Mouse (Mus musculus) midbrain, embryonic 11.5 days (tissue): Measurements from ENCODE around the gene Atp10a. TPM values are rescaled to one million over a fixed set of nuclear protein-coding genes. Genes with fewer than 3 reads are reported as not detected.
A peak's percentile ranks its signal among the peaks of the same experiment; 100 is the strongest.

Source experiments
- ATAC-seq: fragments of 200-750 bp; cut with Nextera tagmentation; 2 replicates; pipeline ENCODE4 v1.8.0; 2017; ENCODE audit warnings: moderate TSS enrichment, moderate library complexity; ENCODE audit not compliant: low FRiP score
- DNase-seq: peaks from one replicate; pipeline ENCODE4 v3.0.0; 2015; ENCODE audit warnings: low spot score; ENCODE audit errors: missing footprints
- H3K27ac ChIP-seq: fragments of 300-500 bp; sonication (generic); 2 replicates; pipeline ENCODE4 v1.5.1; 2014; ENCODE audit warnings: low read depth, low read length
- H3K27me3 ChIP-seq: fragments of 300-500 bp; sonication (generic); 2 replicates; pipeline ENCODE4 v1.6.1; 2014; ENCODE audit warnings: mild to moderate bottlenecking, low read length, moderate library complexity, mixed read lengths; ENCODE audit not compliant: control insufficient read depth, insufficient read depth
- H3K36me3 ChIP-seq: fragments of 300-500 bp; sonication (generic); 2 replicates; pipeline ENCODE4 v1.6.1; 2014; ENCODE audit warnings: mild to moderate bottlenecking, low read length, moderate library complexity, mixed read lengths; ENCODE audit not compliant: control insufficient read depth, insufficient read depth
- H3K4me1 ChIP-seq: fragments of 300-500 bp; sonication (generic); 2 replicates; pipeline ENCODE4 v1.6.1; 2014; ENCODE audit warnings: low read length; ENCODE audit not compliant: control insufficient read depth, insufficient read depth
- H3K4me2 ChIP-seq: fragments of 300-500 bp; sonication (generic); 2 replicates; pipeline ENCODE4 v1.6.1; 2014; ENCODE audit warnings: mild to moderate bottlenecking, moderate library complexity
- H3K4me3 ChIP-seq: fragments of 300-500 bp; sonication (generic); 2 replicates; pipeline ENCODE4 v1.5.1; 2014; ENCODE audit warnings: low read depth, low read length
- H3K9ac ChIP-seq: fragments of 300-500 bp; sonication (generic); 2 replicates; pipeline ENCODE4 v1.6.1; 2014; ENCODE audit warnings: low read length
- H3K9me3 ChIP-seq: fragments of 300-500 bp; sonication (generic); 2 replicates; pipeline ENCODE4 v1.6.1; 2016; ENCODE audit warnings: low read length; ENCODE audit not compliant: control insufficient read depth
- WGBS: fragments of 180-500 bp; shearing (Covaris S2); extraction: QIAGEN DNeasy Blood & Tissue Kit; methylation state at CpG from one replicate; pipeline ENCODE4 v1.1.7; 2014; 5-methylcytosine and 5-hydroxymethylcytosine counted together
- polyA plus RNA-seq: library from polyadenylated mRNA; unstranded; fragments of >200 nt; fragmentation: Nextera tagmentation; extraction: Ambion mirVana; gene quantifications from 2 replicates; pipeline ENCODE4 v1.2.1, GENCODE M21; 2014

The Atp10a gene
- polyA plus RNA-seq, 1 experiment from 2014 or later = 1.7 TPM

DNA sequence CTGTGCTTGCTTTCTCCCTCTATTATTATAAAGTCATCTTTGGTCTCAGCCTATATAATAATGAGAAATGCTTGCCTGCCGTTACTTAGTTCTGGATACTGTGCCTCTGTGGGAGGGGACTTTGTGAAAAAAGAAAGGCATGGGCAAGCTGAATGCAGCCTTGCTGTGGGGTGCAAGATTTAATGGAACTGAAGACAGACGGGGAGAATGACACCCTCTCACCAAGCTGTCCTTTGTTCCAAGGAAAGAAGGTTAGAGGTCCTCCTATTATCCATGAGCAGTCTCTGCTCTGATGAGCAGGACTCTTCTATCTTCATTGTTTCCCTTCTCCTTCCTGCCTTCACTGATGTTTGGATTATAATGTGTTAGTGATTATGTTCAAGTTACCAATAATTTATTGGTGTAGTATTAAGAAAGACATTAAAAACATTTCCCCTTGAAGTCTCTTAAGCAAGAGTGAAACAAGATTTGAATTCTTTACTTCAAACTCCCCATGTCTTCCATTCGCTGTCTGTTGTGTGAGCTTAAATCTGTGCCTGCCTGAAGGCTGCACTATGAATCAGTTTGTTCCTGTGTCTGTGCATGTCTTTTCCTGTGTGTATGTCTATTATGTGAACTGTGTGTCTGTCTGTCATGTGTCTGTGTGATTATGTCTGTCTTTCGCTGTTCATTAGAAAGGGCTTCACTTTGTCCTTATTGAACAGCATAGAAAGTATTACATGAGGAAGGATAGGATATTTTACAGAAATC is 211.1 kb downstream of the Atp10a start:
- Histone ChIP-seq H3K4me1 (peaks cover 5% of the 10 kb centered on the region; the same call in 1 of the 2 replicates), H3K4me2 (no peak overlapping the region), H3K4me3 (no peak overlapping the region), H3K27me3 (no peaks in the 10 kb centered on the region), H3K9ac (no peak overlapping the region), H3K36me3 (no peaks in the 10 kb centered on the region), H3K9me3 (no peaks in the 10 kb centered on the region), H3K27ac (no peak overlapping the region)
- DNase-seq = peak; percentile 89
- WGBS = 25% methylated on average over 4 of the region's 4 CpGs
- peak; percentile 80 for ATAC-seq

DNA sequence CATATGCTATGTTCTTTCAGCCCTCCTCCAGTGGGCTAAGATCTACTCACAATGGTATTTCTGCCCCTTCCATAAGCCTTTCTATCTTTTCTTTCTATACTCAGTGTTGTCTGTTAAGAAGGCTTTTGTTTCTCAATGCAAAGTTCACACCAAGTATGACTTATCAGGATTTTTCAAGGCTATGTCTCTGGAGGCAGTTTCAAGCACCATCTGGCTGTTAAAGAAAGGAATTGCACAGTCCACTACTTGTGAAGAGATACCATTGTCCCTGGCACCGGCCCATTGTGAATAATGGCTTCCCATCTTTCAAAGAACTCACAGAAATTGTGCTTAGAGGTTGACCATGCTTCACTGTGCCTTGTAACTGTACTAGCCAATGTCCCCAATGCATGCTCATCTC is 214.7 kb downstream of the Atp10a start:
- WGBS = 40% methylated on average over 1 of the region's 1 CpGs
- peaks cover 5% of the 10 kb centered on the region; the same call in 1 of the 2 replicates for H3K4me1 ChIP-seq
- H3K4me3 ChIP-seq = no peak overlapping the region
- H3K4me2 ChIP-seq = no peak overlapping the region
- H3K27ac ChIP-seq = no peak overlapping the region
- H3K9me3 ChIP-seq = no peaks in the 10 kb centered on the region
- no peaks in the 10 kb centered on the region for H3K27me3 ChIP-seq
- no peaks in the 10 kb centered on the region for H3K36me3 ChIP-seq
- peak; percentile 56 for DNase-seq
- ATAC-seq = no peak
- no peak overlapping the region for H3K9ac ChIP-seq

GRCm38 (mm10) chr7:58873676-58874075 is 217.7 kb downstream of the Atp10a start:
- WGBS = 97% methylated on average over 1 of the region's 1 CpGs
- Histone ChIP-seq H3K9me3 (no peaks in the 10 kb centered on the region), H3K4me1 (no peaks in the 10 kb centered on the region), H3K27me3 (no peaks in the 10 kb centered on the region), H3K9ac (no peak overlapping the region), H3K27ac (no peak overlapping the region), H3K4me2 (no peak overlapping the region), H3K36me3 (no peaks in the 10 kb centered on the region), H3K4me3 (no peak overlapping the region)
- DNase-seq (peak; percentile 67), ATAC-seq (no peak)
